Mouse (Mus musculus): ENCODE measurements around the gene Ppm1h. TPM values are rescaled to one million over a fixed set of nuclear protein-coding genes. Genes with fewer than 3 reads are reported as not detected.

The Ppm1h gene
- polyA plus RNA-seq, 1 experiment from 2014 or later, result 24.7 TPM

GRCm38 (mm10) chr10:122749876-122750275, 71.3 kb downstream of the Ppm1h start:
- Histone ChIP-seq H3K36me3 (ENCODE audit: insufficient read depth, low read length) (0 out of 2 replicates have a peak, but pooled peaks cover 2% of the 10 kb centered on the region), H3K9ac (replicated peaks; ENCODE audit: low read length) (no peak overlapping the region), H3K27ac (ENCODE audit: low read length) (no peak overlapping the region), H3K27me3 (ENCODE audit: insufficient read depth, low read length) (no peaks in the 10 kb centered on the region), H3K4me3 (ENCODE audit: low read length) (no peak overlapping the region), H3K9me3 (ENCODE audit: low read length) (no peaks in the 10 kb centered on the region), H3K4me2 (replicated peaks; ENCODE audit: low read depth, low read length) (no peak overlapping the region), H3K4me1 (ENCODE audit: insufficient read depth, low read length) (peaks cover 13% of the 10 kb centered on the region)
- 89% methylated on average over 7 of the region's 7 CpGs for WGBS
- no peak for ATAC-seq (ENCODE audit: low FRiP score, low TSS enrichment)

DNA sequence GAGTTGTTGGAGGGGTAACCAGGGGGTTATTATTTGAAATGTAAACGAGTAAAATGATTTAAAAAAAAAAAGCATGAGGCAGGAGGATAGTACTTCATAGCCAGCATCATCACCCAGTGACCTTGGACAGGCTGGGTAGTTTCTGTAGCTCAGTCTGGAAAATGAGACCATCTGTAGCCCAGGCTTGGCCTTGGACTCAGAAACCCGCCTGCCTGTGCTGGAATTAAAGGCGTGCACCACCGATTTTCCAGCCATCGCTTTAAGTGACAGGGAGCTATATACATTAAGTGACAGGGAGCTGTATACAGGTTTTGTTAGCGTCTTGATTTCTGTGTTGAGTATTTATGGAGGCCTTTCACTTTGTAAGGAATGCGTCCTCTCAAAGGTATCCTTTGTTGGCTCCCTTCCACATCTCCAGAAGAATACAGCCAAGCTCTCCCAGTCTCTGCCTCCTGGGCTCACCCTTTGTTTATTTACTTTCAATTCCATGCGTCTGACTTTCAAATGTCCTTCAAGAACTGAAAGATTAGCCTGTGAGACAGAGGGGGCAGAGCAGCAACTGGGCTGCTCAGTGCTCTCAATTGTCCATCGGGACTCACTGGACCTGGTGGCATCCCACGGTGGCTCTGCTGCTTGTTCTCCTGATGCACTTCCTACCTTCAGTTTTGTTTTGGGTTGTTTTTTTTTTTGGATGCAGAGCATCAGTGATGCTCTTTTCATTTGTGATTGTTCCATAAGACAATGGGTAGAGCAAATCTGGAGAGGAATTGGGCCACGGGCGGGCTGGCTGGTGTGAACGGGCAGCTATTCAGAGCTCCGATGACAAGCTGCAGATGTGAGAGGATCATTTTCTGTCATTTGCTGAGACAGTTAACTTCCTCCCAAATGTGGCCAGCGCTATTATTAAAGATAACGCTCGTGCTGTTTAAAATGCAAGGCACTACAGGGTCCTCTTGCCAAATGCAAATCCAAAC, 74.7 kb downstream of the Ppm1h start:
- H3K4me3 ChIP-seq (ENCODE audit: low read length), result no peak overlapping the region
- H3K4me2 ChIP-seq (replicated peaks; ENCODE audit: low read depth, low read length), result no peak overlapping the region
- no peaks in the 10 kb centered on the region for H3K27me3 ChIP-seq (ENCODE audit: insufficient read depth, low read length)
- H3K4me1 ChIP-seq (ENCODE audit: insufficient read depth, low read length), result peaks cover 35% of the 10 kb centered on the region
- H3K9ac ChIP-seq (replicated peaks; ENCODE audit: low read length), result no peak overlapping the region
- H3K27ac ChIP-seq (ENCODE audit: low read length), result peak overlapping the region; percentile 13; the same call in 1 of the 2 replicates
- H3K36me3 ChIP-seq (ENCODE audit: insufficient read depth, low read length), result 0 out of 2 replicates have a peak, but pooled peaks cover 2% of the 10 kb centered on the region
- ATAC-seq (ENCODE audit: low FRiP score, low TSS enrichment), result no peak; the same call in 1 of the 2 replicates
- H3K9me3 ChIP-seq (ENCODE audit: low read length), result no peaks in the 10 kb centered on the region
- 52% methylated on average over 17 of the region's 17 CpGs for WGBS

GRCm38 (mm10) chr10:122753924-122754307, 75.4 kb downstream of the Ppm1h start:
- no peaks in the 10 kb centered on the region for H3K27me3 ChIP-seq (ENCODE audit: insufficient read depth, low read length)
- H3K9me3 ChIP-seq (ENCODE audit: low read length), result no peaks in the 10 kb centered on the region
- peaks cover 42% of the 10 kb centered on the region for H3K4me1 ChIP-seq (ENCODE audit: insufficient read depth, low read length)
- H3K9ac ChIP-seq (replicated peaks; ENCODE audit: low read length), result no peak overlapping the region
- peak overlapping the region; percentile 13; the same call in 1 of the 2 replicates for H3K27ac ChIP-seq (ENCODE audit: low read length)
- H3K36me3 ChIP-seq (ENCODE audit: insufficient read depth, low read length), result 0 out of 2 replicates have a peak, but pooled peaks cover 2% of the 10 kb centered on the region
- no peak overlapping the region for H3K4me3 ChIP-seq (ENCODE audit: low read length)
- H3K4me2 ChIP-seq (replicated peaks; ENCODE audit: low read depth, low read length), result no peak overlapping the region
- ATAC-seq (ENCODE audit: low FRiP score, low TSS enrichment), result no peak
- WGBS, result 39% methylated on average over 2 of the region's 2 CpGs

GRCm38 (mm10) chr10:122754967-122755366, 76.4 kb downstream of the Ppm1h start:
- no peak overlapping the region for H3K4me2 ChIP-seq (replicated peaks; ENCODE audit: low read depth, low read length)
- 0 out of 2 replicates have a peak, but pooled peaks cover 2% of the 10 kb centered on the region for H3K36me3 ChIP-seq (ENCODE audit: insufficient read depth, low read length)
- no peak overlapping the region for H3K9ac ChIP-seq (replicated peaks; ENCODE audit: low read length)
- peaks cover 44% of the 10 kb centered on the region for H3K4me1 ChIP-seq (ENCODE audit: insufficient read depth, low read length)
- WGBS, result 86% methylated on average over 1 of the region's 1 CpGs
- no peaks in the 10 kb centered on the region for H3K27me3 ChIP-seq (ENCODE audit: insufficient read depth, low read length)
- no peak overlapping the region for H3K4me3 ChIP-seq (ENCODE audit: low read length)
- H3K27ac ChIP-seq (ENCODE audit: low read length), result no peak overlapping the region
- no peaks in the 10 kb centered on the region for H3K9me3 ChIP-seq (ENCODE audit: low read length)
- ATAC-seq (ENCODE audit: low FRiP score, low TSS enrichment), result no peak

- peak overlapping the region; percentile 92 for H3K27ac ChIP-seq (ENCODE audit: low read length)
- peak overlapping the region; percentile 50; the same call in 1 of the 2 replicates for H3K9ac ChIP-seq (replicated peaks; ENCODE audit: low read length)
- 11% methylated on average over 7 of the region's 7 CpGs for WGBS
- no peaks in the 10 kb centered on the region for H3K36me3 ChIP-seq (ENCODE audit: insufficient read depth, low read length)
- no peak; the same call in 1 of the 2 replicates for ATAC-seq (ENCODE audit: low FRiP score, low TSS enrichment)
- no peaks in the 10 kb centered on the region for H3K27me3 ChIP-seq (ENCODE audit: insufficient read depth, low read length)
- H3K9me3 ChIP-seq (ENCODE audit: low read length), result no peaks in the 10 kb centered on the region
- H3K4me1 ChIP-seq (ENCODE audit: insufficient read depth, low read length), result peaks cover 51% of the 10 kb centered on the region
- no peak overlapping the region; the same call in 1 of the 2 replicates for H3K4me3 ChIP-seq (ENCODE audit: low read length)
- H3K4me2 ChIP-seq (replicated peaks; ENCODE audit: low read depth, low read length), result peak overlapping the region; percentile 34
Measured at GRCm38 (mm10) chr10:122756879-122757530, 78.4 kb downstream of the Ppm1h start.

DNA sequence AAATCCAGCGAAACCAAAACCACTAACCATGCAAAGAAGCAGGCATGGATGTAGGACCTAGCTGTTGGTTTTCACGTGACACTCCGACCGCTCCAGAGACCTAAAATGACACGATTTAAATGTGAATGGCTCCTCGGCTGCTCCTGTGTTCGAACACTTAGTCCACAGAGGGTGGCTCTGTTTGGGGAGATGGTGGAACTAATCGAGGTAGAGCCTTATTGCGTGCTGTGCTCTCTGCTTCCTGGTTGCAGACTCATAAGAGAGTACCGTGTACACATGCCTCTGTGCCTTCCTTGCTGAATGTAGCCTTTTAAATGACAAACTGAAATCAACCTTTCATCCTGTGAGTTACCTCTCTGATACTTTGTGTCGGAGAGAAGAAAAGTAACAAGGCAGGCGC, 79.2 kb downstream of the Ppm1h start:
- WGBS, result 77% methylated on average over 12 of the region's 12 CpGs
- Histone ChIP-seq H3K27me3 (ENCODE audit: insufficient read depth, low read length) (no peaks in the 10 kb centered on the region), H3K4me1 (ENCODE audit: insufficient read depth, low read length) (peaks cover 56% of the 10 kb centered on the region), H3K9ac (replicated peaks; ENCODE audit: low read length) (no peak overlapping the region), H3K4me2 (replicated peaks; ENCODE audit: low read depth, low read length) (0 out of 2 replicates have a peak overlapping the region, but pooled peaks have one; percentile 34), H3K9me3 (ENCODE audit: low read length) (no peaks in the 10 kb centered on the region), H3K4me3 (ENCODE audit: low read length) (no peak overlapping the region), H3K27ac (ENCODE audit: low read length) (peak overlapping the region; percentile 1; the same call in 1 of the 2 replicates), H3K36me3 (ENCODE audit: insufficient read depth, low read length) (no peaks in the 10 kb centered on the region)
- no peak for ATAC-seq (ENCODE audit: low FRiP score, low TSS enrichment)

DNA sequence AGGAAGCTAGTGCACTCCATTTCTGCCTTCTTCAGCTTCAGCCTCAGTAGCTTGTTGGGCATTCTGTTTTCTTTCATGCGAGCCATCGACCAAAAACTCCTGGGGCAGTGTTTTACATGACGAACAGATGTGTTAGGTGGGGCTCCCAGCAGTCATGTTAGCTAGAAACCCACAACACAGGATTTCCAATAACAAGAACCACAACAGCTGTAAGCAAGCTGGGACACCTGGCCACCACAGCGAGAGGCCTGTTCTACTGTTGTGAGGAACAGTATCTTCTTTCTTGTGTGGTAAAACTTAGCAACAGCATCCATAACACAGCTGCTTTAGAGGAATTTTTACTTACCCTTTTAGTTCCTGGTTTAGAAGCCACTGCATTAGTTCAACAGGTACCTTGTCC, 79.8 kb downstream of the Ppm1h start:
- H3K27me3 ChIP-seq (ENCODE audit: insufficient read depth, low read length), result no peaks in the 10 kb centered on the region
- H3K9ac ChIP-seq (replicated peaks; ENCODE audit: low read length), result no peak overlapping the region
- H3K4me1 ChIP-seq (ENCODE audit: insufficient read depth, low read length), result peaks cover 54% of the 10 kb centered on the region
- peak overlapping the region; percentile 1 for H3K27ac ChIP-seq (ENCODE audit: low read length)
- no peaks in the 10 kb centered on the region for H3K9me3 ChIP-seq (ENCODE audit: low read length)
- ATAC-seq (ENCODE audit: low FRiP score, low TSS enrichment), result no peak
- WGBS, result 63% methylated on average over 4 of the region's 4 CpGs
- no peak overlapping the region for H3K4me2 ChIP-seq (replicated peaks; ENCODE audit: low read depth, low read length)
- no peak overlapping the region for H3K4me3 ChIP-seq (ENCODE audit: low read length)
- H3K36me3 ChIP-seq (ENCODE audit: insufficient read depth, low read length), result no peaks in the 10 kb centered on the region

DNA sequence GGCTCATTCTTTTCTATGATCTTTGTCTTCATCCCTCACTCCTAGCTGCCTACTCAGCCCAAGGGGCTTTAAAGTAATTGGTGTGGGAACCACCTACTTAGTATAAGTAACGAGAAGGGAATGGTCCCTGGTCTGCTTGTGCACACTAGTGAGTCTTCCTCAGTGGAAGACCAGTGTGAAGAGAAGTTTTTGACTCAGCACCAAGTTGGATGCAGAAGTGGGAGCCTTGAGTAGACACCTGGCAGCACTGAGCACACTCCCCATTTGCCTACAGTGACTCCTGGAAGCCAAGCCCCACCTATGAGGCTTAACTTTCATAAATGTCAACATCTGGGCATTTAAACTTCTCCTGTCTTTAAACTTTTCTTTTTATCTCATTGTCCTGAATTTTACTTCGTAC, 81.2 kb downstream of the Ppm1h start:
- H3K27me3 ChIP-seq (ENCODE audit: insufficient read depth, low read length), result no peaks in the 10 kb centered on the region
- H3K4me3 ChIP-seq (ENCODE audit: low read length), result no peak overlapping the region
- peaks cover 54% of the 10 kb centered on the region for H3K4me1 ChIP-seq (ENCODE audit: insufficient read depth, low read length)
- H3K27ac ChIP-seq (ENCODE audit: low read length), result no peak overlapping the region
- no peak overlapping the region for H3K9ac ChIP-seq (replicated peaks; ENCODE audit: low read length)
- ATAC-seq (ENCODE audit: low FRiP score, low TSS enrichment), result no peak
- H3K36me3 ChIP-seq (ENCODE audit: insufficient read depth, low read length), result no peaks in the 10 kb centered on the region
- H3K4me2 ChIP-seq (replicated peaks; ENCODE audit: low read depth, low read length), result no peak overlapping the region
- WGBS, result 83% methylated on average over 2 of the region's 2 CpGs
- no peaks in the 10 kb centered on the region for H3K9me3 ChIP-seq (ENCODE audit: low read length)

DNA sequence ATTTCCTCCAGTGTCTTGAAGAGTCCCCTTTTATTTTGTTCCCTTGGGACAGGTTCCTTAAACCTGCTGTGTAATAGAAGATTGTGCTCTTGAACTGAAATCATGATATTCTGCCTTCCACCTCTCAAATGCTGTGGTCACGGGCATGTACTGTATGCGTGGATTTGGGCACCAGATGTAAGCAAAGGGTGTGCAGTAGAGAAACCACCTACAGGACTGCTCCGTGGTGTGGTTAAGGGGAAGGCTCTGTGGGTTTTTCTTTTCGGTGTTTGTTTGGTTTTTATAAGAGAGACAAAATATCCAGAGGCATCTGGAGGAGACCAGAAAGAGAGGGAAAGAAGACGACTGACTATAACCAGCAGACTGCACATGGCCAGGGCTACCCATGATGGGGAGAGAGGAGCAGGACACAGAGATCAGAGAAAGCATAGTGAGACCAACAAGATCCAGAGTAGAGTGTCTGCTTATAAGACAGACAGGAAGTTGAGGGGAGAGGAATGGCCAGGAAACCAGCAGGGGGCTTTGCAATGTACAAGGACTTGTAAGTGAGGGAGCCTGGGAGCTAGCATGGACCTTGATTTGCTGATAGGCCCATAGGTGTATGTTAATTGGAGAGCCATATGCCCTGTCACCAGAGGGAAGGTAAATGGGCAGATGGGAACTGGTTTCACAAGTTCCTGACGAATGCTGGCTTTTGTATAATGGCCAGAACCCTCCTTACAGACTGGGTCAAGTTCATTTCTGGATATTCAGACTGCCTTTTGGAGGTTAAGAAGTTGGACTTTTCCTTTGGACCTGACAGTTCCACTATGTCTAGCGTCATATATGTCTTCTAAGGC, 82.1 kb downstream of the Ppm1h start:
- ATAC-seq (ENCODE audit: low FRiP score, low TSS enrichment), result no peak
- 72% methylated on average over 7 of the region's 7 CpGs for WGBS
- peak overlapping the region; percentile 71 for H3K27ac ChIP-seq (ENCODE audit: low read length)
- no peaks in the 10 kb centered on the region for H3K9me3 ChIP-seq (ENCODE audit: low read length)
- H3K4me3 ChIP-seq (ENCODE audit: low read length), result no peak overlapping the region
- peaks cover 57% of the 10 kb centered on the region for H3K4me1 ChIP-seq (ENCODE audit: insufficient read depth, low read length)
- H3K36me3 ChIP-seq (ENCODE audit: insufficient read depth, low read length), result no peaks in the 10 kb centered on the region
- no peaks in the 10 kb centered on the region for H3K27me3 ChIP-seq (ENCODE audit: insufficient read depth, low read length)
- H3K9ac ChIP-seq (replicated peaks; ENCODE audit: low read length), result no peak overlapping the region
- no peak overlapping the region for H3K4me2 ChIP-seq (replicated peaks; ENCODE audit: low read depth, low read length)

All from kidney, embryonic 16.5 days (tissue).